Comparison of ENCODE assay signal across 22 mouse cellular contexts in genomic region chr3:79858221-79858620, GRCm38 (mm10).
"Had no signal": no experiment of that assay in that cellular context is flagged by ENCODE, and none has a peak within 500 bp of the region (broad histone marks: within the 10 kb centered on the region; RNA-seq: fewer than 3 reads in every experiment).

No protein-coding gene starts in this region.

- H3K4me1 ChIP-seq: hindbrain, embryonic 13.5 days; hindbrain, embryonic 15.5 days; limb, embryonic 13.5 days; limb, embryonic 15.5 days had no signal

- H3K27me3 ChIP-seq: heart, embryonic 12.5 days; hindbrain, embryonic 13.5 days; hindbrain, embryonic 15.5 days; kidney, embryonic 15.5 days; limb, embryonic 13.5 days; limb, embryonic 15.5 days; liver, embryonic 12.5 days had no signal

- H3K9me3 ChIP-seq: heart, embryonic 10.5 days; hindbrain, embryonic 13.5 days; hindbrain, embryonic 15.5 days; kidney, embryonic 15.5 days; limb, embryonic 13.5 days; limb, embryonic 15.5 days; liver, embryonic 12.5 days had no signal

- ATAC-seq: hindbrain, postnatal 0 days; liver, embryonic 12.5 days had no signal

- H3K9ac ChIP-seq: heart, embryonic 12.5 days; hindbrain, embryonic 13.5 days; hindbrain, embryonic 15.5 days; kidney, embryonic 15.5 days; limb, embryonic 13.5 days; limb, embryonic 15.5 days; liver, embryonic 12.5 days; liver, embryonic 14.5 days had no signal

- H3K4me3 ChIP-seq: heart, embryonic 10.5 days; heart, embryonic 12.5 days; hindbrain, embryonic 13.5 days; hindbrain, embryonic 15.5 days; kidney, embryonic 15.5 days; limb, embryonic 13.5 days; limb, embryonic 15.5 days; liver, embryonic 12.5 days had no signal

- H3K27ac ChIP-seq: heart, embryonic 10.5 days; hindbrain, embryonic 13.5 days; hindbrain, embryonic 15.5 days; hindbrain, postnatal 0 days; kidney, embryonic 15.5 days; kidney, postnatal 0 days; limb, embryonic 13.5 days; limb, embryonic 15.5 days; liver, embryonic 12.5 days; liver, embryonic 14.5 days had no signal

- DNase-seq: gastrocnemius, postnatal 14 days; gastrocnemius, postnatal 36 days; heart, adult 18-20 months; heart, postnatal 10 days; heart, postnatal 36 days; kidney, adult 11 months; kidney, adult 2 months; kidney, adult 9 months; kidney, postnatal 14 days; kidney, postnatal 36 days; left cerebral cortex, postnatal 4 days had no signal

- H3K4me2 ChIP-seq: heart, embryonic 12.5 days; hindbrain, embryonic 13.5 days; hindbrain, embryonic 15.5 days; kidney, embryonic 15.5 days; limb, embryonic 13.5 days; limb, embryonic 15.5 days; liver, embryonic 12.5 days had no signal

- H3K36me3 ChIP-seq: heart, embryonic 10.5 days; heart, embryonic 12.5 days; hindbrain, embryonic 13.5 days; hindbrain, embryonic 15.5 days; kidney, embryonic 15.5 days; limb, embryonic 13.5 days; limb, embryonic 15.5 days; liver, embryonic 12.5 days had no signal
